Mouse (Mus musculus) lung, embryonic 15.5 days (tissue): ENCODE data around the gene Fgfr2. TPM values are rescaled to one million over a fixed set of nuclear protein-coding genes. Genes with fewer than 3 reads are reported as not detected.
A peak's percentile ranks its signal among the peaks of the same experiment; 100 is the strongest.

Experiments
- ATAC-seq: fragments of 200-750 bp; cut with Nextera tagmentation; 2 replicates; pipeline ENCODE4 v1.8.0; 2017; ENCODE audit warnings: moderate number of reproducible peaks, borderline replicate concordance; ENCODE audit not compliant: low FRiP score, low TSS enrichment; ENCODE audit errors: extremely low read depth
- H3K27ac ChIP-seq: fragments of 300-500 bp; sonication (generic); 2 replicates; pipeline ENCODE4 v1.5.1; 2015; ENCODE audit warnings: moderate library complexity, mild to moderate bottlenecking, inconsistent platforms
- H3K27me3 ChIP-seq: fragments of 300-500 bp; sonication (generic); 2 replicates; pipeline ENCODE4 v1.6.1; 2015; ENCODE audit warnings: inconsistent platforms
- H3K36me3 ChIP-seq: fragments of 300-500 bp; sonication (generic); 2 replicates; pipeline ENCODE4 v1.6.1; 2015; ENCODE audit warnings: inconsistent platforms
- H3K4me1 ChIP-seq: fragments of 300-500 bp; sonication (generic); 2 replicates; pipeline ENCODE4 v1.6.1; 2015; ENCODE audit warnings: inconsistent platforms
- H3K4me2 ChIP-seq: fragments of 300-500 bp; sonication (generic); 2 replicates; pipeline ENCODE4 v1.6.1; 2015; ENCODE audit warnings: inconsistent platforms, mild to moderate bottlenecking, moderate library complexity
- H3K4me3 ChIP-seq: fragments of 300-500 bp; sonication (generic); 2 replicates; pipeline ENCODE4 v1.5.1; 2015; ENCODE audit warnings: mild to moderate bottlenecking, inconsistent platforms
- H3K9ac ChIP-seq: fragments of 300-500 bp; sonication (generic); 2 replicates; pipeline ENCODE4 v1.6.1; 2015; ENCODE audit warnings: inconsistent platforms
- H3K9me3 ChIP-seq: fragments of 300-500 bp; sonication (generic); 2 replicates; pipeline ENCODE4 v1.6.1; 2016; ENCODE audit warnings: inconsistent platforms
- WGBS: fragments of 180-500 bp; shearing (Covaris S2); methylation state at CpG from one replicate; pipeline ENCODE4 v1.1.7; 2015; 5-methylcytosine and 5-hydroxymethylcytosine counted together
- polyA plus RNA-seq: library from polyadenylated mRNA; unstranded; fragments of >200 nt; fragmentation: Nextera tagmentation; extraction: Ambion mirVana; gene quantifications from 2 replicates; pipeline ENCODE4 v1.2.1, GENCODE M21; 2015

Fgfr2 gene
- polyA plus RNA-seq, 1 experiment from 2014 or later = 160 TPM

GRCm38 (mm10) chr7:132437431-132437830 lies 685.7 kb downstream of the Fgfr2 start:
- no peak overlapping the region for H3K4me3 ChIP-seq
- H3K27me3 ChIP-seq = no peaks in the 10 kb centered on the region
- no peak overlapping the region for H3K9ac ChIP-seq
- H3K36me3 ChIP-seq = no peaks in the 10 kb centered on the region
- no peaks in the 10 kb centered on the region for H3K9me3 ChIP-seq
- H3K4me1 ChIP-seq = no peaks in the 10 kb centered on the region
- H3K27ac ChIP-seq = no peak overlapping the region
- H3K4me2 ChIP-seq = no peak overlapping the region
- 88% methylated on average over 3 of the region's 3 CpGs for WGBS
- ATAC-seq = no peak

- ATAC-seq = peak; percentile 59; the same call in 1 of the 2 replicates
- Histone ChIP-seq H3K9ac (no peak overlapping the region), H3K27me3 (no peaks in the 10 kb centered on the region), H3K4me3 (no peak overlapping the region), H3K27ac (no peak overlapping the region), H3K9me3 (no peaks in the 10 kb centered on the region), H3K4me1 (no peaks in the 10 kb centered on the region), H3K4me2 (no peak overlapping the region), H3K36me3 (no peaks in the 10 kb centered on the region)
- WGBS = 70% methylated on average over 8 of the region's 8 CpGs
Observed at GRCm38 (mm10) chr7:132435486-132436055, 687.6 kb downstream of the Fgfr2 start.

GRCm38 (mm10) chr7:132429324-132429723 lies 693.8 kb downstream of the Fgfr2 start:
- Histone ChIP-seq H3K4me1 (no peaks in the 10 kb centered on the region), H3K36me3 (no peaks in the 10 kb centered on the region), H3K4me3 (no peak overlapping the region), H3K4me2 (no peak overlapping the region), H3K9me3 (no peaks in the 10 kb centered on the region), H3K27ac (no peak overlapping the region), H3K9ac (no peak overlapping the region), H3K27me3 (no peaks in the 10 kb centered on the region)
- 60% methylated on average over 4 of the region's 4 CpGs for WGBS
- 0 out of 2 replicates have a peak, but pooled peaks have one; percentile 39 for ATAC-seq

- no peaks in the 10 kb centered on the region for H3K36me3 ChIP-seq
- no peak for ATAC-seq
- H3K4me1 ChIP-seq = no peaks in the 10 kb centered on the region
- no peaks in the 10 kb centered on the region for H3K9me3 ChIP-seq
- no peak overlapping the region for H3K9ac ChIP-seq
- no peaks in the 10 kb centered on the region for H3K27me3 ChIP-seq
- 89% methylated on average over 4 of the region's 4 CpGs for WGBS
- no peak overlapping the region for H3K4me2 ChIP-seq
- H3K27ac ChIP-seq = no peak overlapping the region
- no peak overlapping the region for H3K4me3 ChIP-seq
Observed at GRCm38 (mm10) chr7:132428308-132428707, 694.8 kb downstream of the Fgfr2 start.

GRCm38 (mm10) chr7:132426069-132426468 lies 697.1 kb downstream of the Fgfr2 start:
- Histone ChIP-seq H3K9ac (no peak overlapping the region), H3K27me3 (no peaks in the 10 kb centered on the region), H3K27ac (no peak overlapping the region), H3K36me3 (no peaks in the 10 kb centered on the region), H3K4me3 (no peak overlapping the region), H3K9me3 (no peaks in the 10 kb centered on the region), H3K4me1 (no peaks in the 10 kb centered on the region), H3K4me2 (no peak overlapping the region)
- no peak for ATAC-seq
- WGBS = 83% methylated on average over 5 of the region's 5 CpGs

- no peak overlapping the region for H3K4me2 ChIP-seq
- no peaks in the 10 kb centered on the region for H3K9me3 ChIP-seq
- no peak overlapping the region for H3K9ac ChIP-seq
- no peak overlapping the region for H3K4me3 ChIP-seq
- no peaks in the 10 kb centered on the region for H3K36me3 ChIP-seq
- 52% methylated on average over 11 of the region's 11 CpGs for WGBS
- no peak overlapping the region for H3K27ac ChIP-seq
- no peak for ATAC-seq
- no peaks in the 10 kb centered on the region for H3K4me1 ChIP-seq
- H3K27me3 ChIP-seq = no peaks in the 10 kb centered on the region
Observed at GRCm38 (mm10) chr7:132425364-132425999, 697.7 kb downstream of the Fgfr2 start.

- no peaks in the 10 kb centered on the region for H3K36me3 ChIP-seq
- H3K4me1 ChIP-seq = no peaks in the 10 kb centered on the region
- H3K27ac ChIP-seq = no peak overlapping the region
- no peak overlapping the region for H3K9ac ChIP-seq
- H3K4me3 ChIP-seq = no peak overlapping the region
- ATAC-seq = no peak
- H3K9me3 ChIP-seq = no peaks in the 10 kb centered on the region
- no peak overlapping the region for H3K4me2 ChIP-seq
- no peaks in the 10 kb centered on the region for H3K27me3 ChIP-seq
- 65% methylated on average over 5 of the region's 5 CpGs for WGBS
Observed at GRCm38 (mm10) chr7:132423570-132423969, 699.6 kb downstream of the Fgfr2 start.

- no peak overlapping the region for H3K9ac ChIP-seq
- H3K9me3 ChIP-seq = no peaks in the 10 kb centered on the region
- H3K36me3 ChIP-seq = no peaks in the 10 kb centered on the region
- H3K27ac ChIP-seq = no peak overlapping the region
- H3K4me2 ChIP-seq = no peak overlapping the region
- ATAC-seq = no peak
- no peaks in the 10 kb centered on the region for H3K4me1 ChIP-seq
- H3K27me3 ChIP-seq = no peaks in the 10 kb centered on the region
- WGBS = 75% methylated on average over 10 of the region's 10 CpGs
- no peak overlapping the region for H3K4me3 ChIP-seq
Observed at GRCm38 (mm10) chr7:132419378-132420255, 703.5 kb downstream of the Fgfr2 start.

- no peak overlapping the region for H3K4me2 ChIP-seq
Observed at GRCm38 (mm10) chr7:132416866-132417265, 706.3 kb downstream of the Fgfr2 start.

GRCm38 (mm10) chr7:132415866-132416265 lies 707.3 kb downstream of the Fgfr2 start:
- no peaks in the 10 kb centered on the region for H3K4me1 ChIP-seq
- H3K9me3 ChIP-seq = no peaks in the 10 kb centered on the region
- no peaks in the 10 kb centered on the region for H3K36me3 ChIP-seq
- no peaks in the 10 kb centered on the region for H3K27me3 ChIP-seq
- no peak for ATAC-seq
- no peak overlapping the region for H3K27ac ChIP-seq
- H3K9ac ChIP-seq = no peak overlapping the region
- no peak overlapping the region for H3K4me2 ChIP-seq
- no peak overlapping the region for H3K4me3 ChIP-seq

More at GRCm38 (mm10) chr7:132416866-132417265, 706.3 kb downstream of the Fgfr2 start:
- H3K9me3 ChIP-seq = no peaks in the 10 kb centered on the region
- no peak overlapping the region for H3K27ac ChIP-seq
- no peaks in the 10 kb centered on the region for H3K4me1 ChIP-seq
- H3K9ac ChIP-seq = no peak overlapping the region
- no peaks in the 10 kb centered on the region for H3K27me3 ChIP-seq
- no peak for ATAC-seq
- H3K36me3 ChIP-seq = no peaks in the 10 kb centered on the region
- no peak overlapping the region for H3K4me3 ChIP-seq
- 58% methylated on average over 9 of the region's 9 CpGs for WGBS

GRCm38 (mm10) chr7:132412520-132412919 lies 710.6 kb downstream of the Fgfr2 start:
- Histone ChIP-seq H3K27me3 (no peaks in the 10 kb centered on the region), H3K9ac (no peak overlapping the region), H3K4me2 (no peak overlapping the region), H3K4me3 (no peak overlapping the region), H3K4me1 (no peaks in the 10 kb centered on the region), H3K9me3 (no peaks in the 10 kb centered on the region), H3K36me3 (no peaks in the 10 kb centered on the region), H3K27ac (no peak overlapping the region)
- 28% methylated on average over 2 of the region's 2 CpGs for WGBS
- ATAC-seq = no peak

GRCm38 (mm10) chr7:132411708-132412107 lies 711.4 kb downstream of the Fgfr2 start:
- Histone ChIP-seq H3K4me1 (no peaks in the 10 kb centered on the region), H3K27ac (no peak overlapping the region), H3K9me3 (no peaks in the 10 kb centered on the region), H3K9ac (no peak overlapping the region), H3K4me2 (no peak overlapping the region), H3K4me3 (no peak overlapping the region), H3K27me3 (no peaks in the 10 kb centered on the region), H3K36me3 (no peaks in the 10 kb centered on the region)
- 78% methylated on average over 2 of the region's 2 CpGs for WGBS
- ATAC-seq = no peak
